Mouse (Mus musculus): Measurements from ENCODE around the gene Kctd8. TPM values are rescaled to one million over a fixed set of nuclear protein-coding genes. Genes with fewer than 3 reads are reported as not detected.

Kctd8 gene
- polyA plus RNA-seq, 1 experiment from 2014 or later = 3.5 TPM

- Histone ChIP-seq H3K4me2 (ENCODE audit: low read depth, low read length) (no peak overlapping the region), H3K9me3 (ENCODE audit: control insufficient read depth, low read length) (no peaks in the 10 kb centered on the region), H3K36me3 (ENCODE audit: control insufficient read depth, insufficient read depth, low read length) (no peaks in the 10 kb centered on the region), H3K4me3 (ENCODE audit: low read depth, low read length) (no peak overlapping the region), H3K4me1 (ENCODE audit: control insufficient read depth, insufficient read depth, low read length) (no peaks in the 10 kb centered on the region), H3K9ac (ENCODE audit: low read depth, low read length) (no peak overlapping the region), H3K27ac (replicated peaks; ENCODE audit: low read depth, low read length) (no peak overlapping the region), H3K27me3 (replicated peaks; ENCODE audit: control insufficient read depth, insufficient read depth, low read length) (no peaks in the 10 kb centered on the region)
- 86% methylated on average over 2 of the region's 2 CpGs for WGBS
- no peak for DNase-seq (ENCODE audit: low spot score)
- no peak for ATAC-seq (ENCODE audit: low read depth)
Measured at GRCm38 (mm10) chr5:69227147-69227546, 114.3 kb downstream of the Kctd8 start.

DNA sequence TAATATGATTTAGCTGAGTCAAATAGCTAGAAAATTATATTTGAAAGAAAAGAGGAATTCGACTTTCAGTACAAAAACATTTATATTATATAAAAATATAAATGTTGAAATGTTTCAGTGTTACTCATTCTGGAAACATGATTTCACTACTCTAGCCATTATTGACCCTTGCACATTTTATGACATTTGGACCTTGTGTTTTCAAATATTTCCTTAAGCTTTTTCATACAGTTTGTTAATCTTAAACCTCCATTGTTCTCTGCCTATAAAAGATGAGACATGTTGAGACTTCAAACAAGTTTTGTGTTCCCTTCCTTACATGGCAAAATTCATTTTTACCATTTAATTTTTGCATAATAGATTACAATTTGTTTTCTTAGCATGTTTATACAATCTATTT lies 118.9 kb downstream of the Kctd8 start:
- H3K4me3 ChIP-seq (ENCODE audit: low read depth, low read length) = no peak overlapping the region
- H3K36me3 ChIP-seq (ENCODE audit: control insufficient read depth, insufficient read depth, low read length) = no peaks in the 10 kb centered on the region
- no peak overlapping the region for H3K9ac ChIP-seq (ENCODE audit: low read depth, low read length)
- no peaks in the 10 kb centered on the region for H3K4me1 ChIP-seq (ENCODE audit: control insufficient read depth, insufficient read depth, low read length)
- no peak for ATAC-seq (ENCODE audit: low read depth)
- DNase-seq (ENCODE audit: low spot score) = no peak
- no peak overlapping the region for H3K27ac ChIP-seq (replicated peaks; ENCODE audit: low read depth, low read length)
- H3K27me3 ChIP-seq (replicated peaks; ENCODE audit: control insufficient read depth, insufficient read depth, low read length) = no peaks in the 10 kb centered on the region
- no peak overlapping the region for H3K4me2 ChIP-seq (ENCODE audit: low read depth, low read length)
- WGBS = 84% methylated on average over 1 of the region's 1 CpGs
- no peaks in the 10 kb centered on the region for H3K9me3 ChIP-seq (ENCODE audit: control insufficient read depth, low read length)

GRCm38 (mm10) chr5:69215216-69215615 lies 126.3 kb downstream of the Kctd8 start:
- Histone ChIP-seq H3K9ac (ENCODE audit: low read depth, low read length) (no peak overlapping the region), H3K4me1 (ENCODE audit: control insufficient read depth, insufficient read depth, low read length) (no peaks in the 10 kb centered on the region), H3K36me3 (ENCODE audit: control insufficient read depth, insufficient read depth, low read length) (no peaks in the 10 kb centered on the region), H3K4me3 (ENCODE audit: low read depth, low read length) (no peak overlapping the region), H3K4me2 (ENCODE audit: low read depth, low read length) (no peak overlapping the region), H3K27me3 (replicated peaks; ENCODE audit: control insufficient read depth, insufficient read depth, low read length) (no peaks in the 10 kb centered on the region), H3K27ac (replicated peaks; ENCODE audit: low read depth, low read length) (no peak overlapping the region), H3K9me3 (ENCODE audit: control insufficient read depth, low read length) (no peaks in the 10 kb centered on the region)
- WGBS = 55% methylated on average over 3 of the region's 3 CpGs
- DNase-seq (ENCODE audit: low spot score) (peak; percentile 4), ATAC-seq (ENCODE audit: low read depth) (no peak)

GRCm38 (mm10) chr5:69209401-69209800 lies 132.1 kb downstream of the Kctd8 start:
- Histone ChIP-seq H3K27me3 (replicated peaks; ENCODE audit: control insufficient read depth, insufficient read depth, low read length) (no peaks in the 10 kb centered on the region), H3K27ac (replicated peaks; ENCODE audit: low read depth, low read length) (no peak overlapping the region), H3K36me3 (ENCODE audit: control insufficient read depth, insufficient read depth, low read length) (no peaks in the 10 kb centered on the region), H3K4me1 (ENCODE audit: control insufficient read depth, insufficient read depth, low read length) (no peaks in the 10 kb centered on the region), H3K4me2 (ENCODE audit: low read depth, low read length) (no peak overlapping the region), H3K9ac (ENCODE audit: low read depth, low read length) (no peak overlapping the region), H3K4me3 (ENCODE audit: low read depth, low read length) (no peak overlapping the region), H3K9me3 (ENCODE audit: control insufficient read depth, low read length) (no peaks in the 10 kb centered on the region)
- DNase-seq (ENCODE audit: low spot score) (no peak), ATAC-seq (ENCODE audit: low read depth) (no peak)

GRCm38 (mm10) chr5:69207713-69208112 lies 133.8 kb downstream of the Kctd8 start:
- ATAC-seq (ENCODE audit: low read depth) = no peak
- Histone ChIP-seq H3K4me3 (ENCODE audit: low read depth, low read length) (no peak overlapping the region), H3K4me2 (ENCODE audit: low read depth, low read length) (no peak overlapping the region), H3K4me1 (ENCODE audit: control insufficient read depth, insufficient read depth, low read length) (no peaks in the 10 kb centered on the region), H3K27me3 (replicated peaks; ENCODE audit: control insufficient read depth, insufficient read depth, low read length) (no peaks in the 10 kb centered on the region), H3K27ac (replicated peaks; ENCODE audit: low read depth, low read length) (no peak overlapping the region), H3K9ac (ENCODE audit: low read depth, low read length) (no peak overlapping the region), H3K9me3 (ENCODE audit: control insufficient read depth, low read length) (no peaks in the 10 kb centered on the region), H3K36me3 (ENCODE audit: control insufficient read depth, insufficient read depth, low read length) (no peaks in the 10 kb centered on the region)
- DNase-seq (ENCODE audit: low spot score) = no peak
- WGBS = 72% methylated on average over 2 of the region's 2 CpGs

GRCm38 (mm10) chr5:69159897-69160509 lies 181.5 kb downstream of the Kctd8 start:
- Histone ChIP-seq H3K9me3 (ENCODE audit: control insufficient read depth, low read length) (no peaks in the 10 kb centered on the region), H3K27me3 (replicated peaks; ENCODE audit: control insufficient read depth, insufficient read depth, low read length) (no peaks in the 10 kb centered on the region), H3K27ac (replicated peaks; ENCODE audit: low read depth, low read length) (no peak overlapping the region), H3K4me2 (ENCODE audit: low read depth, low read length) (no peak overlapping the region), H3K9ac (ENCODE audit: low read depth, low read length) (no peak overlapping the region), H3K36me3 (ENCODE audit: control insufficient read depth, insufficient read depth, low read length) (no peaks in the 10 kb centered on the region), H3K4me1 (ENCODE audit: control insufficient read depth, insufficient read depth, low read length) (no peaks in the 10 kb centered on the region), H3K4me3 (ENCODE audit: low read depth, low read length) (no peak overlapping the region)
- DNase-seq (ENCODE audit: low spot score) = no peak
- 84% methylated on average over 4 of the region's 4 CpGs for WGBS
- no peak for ATAC-seq (ENCODE audit: low read depth)

GRCm38 (mm10) chr5:69156489-69156888 lies 185.0 kb downstream of the Kctd8 start:
- no peak overlapping the region for H3K9ac ChIP-seq (ENCODE audit: low read depth, low read length)
- H3K4me1 ChIP-seq (ENCODE audit: control insufficient read depth, insufficient read depth, low read length) = no peaks in the 10 kb centered on the region
- H3K4me2 ChIP-seq (ENCODE audit: low read depth, low read length) = no peak overlapping the region
- ATAC-seq (ENCODE audit: low read depth) (no peak), DNase-seq (ENCODE audit: low spot score) (no peak)
- H3K27ac ChIP-seq (replicated peaks; ENCODE audit: low read depth, low read length) = no peak overlapping the region
- H3K4me3 ChIP-seq (ENCODE audit: low read depth, low read length) = no peak overlapping the region
- H3K27me3 ChIP-seq (replicated peaks; ENCODE audit: control insufficient read depth, insufficient read depth, low read length) = no peaks in the 10 kb centered on the region
- WGBS = 78% methylated on average over 3 of the region's 3 CpGs
- no peaks in the 10 kb centered on the region for H3K36me3 ChIP-seq (ENCODE audit: control insufficient read depth, insufficient read depth, low read length)
- no peaks in the 10 kb centered on the region for H3K9me3 ChIP-seq (ENCODE audit: control insufficient read depth, low read length)

DNA sequence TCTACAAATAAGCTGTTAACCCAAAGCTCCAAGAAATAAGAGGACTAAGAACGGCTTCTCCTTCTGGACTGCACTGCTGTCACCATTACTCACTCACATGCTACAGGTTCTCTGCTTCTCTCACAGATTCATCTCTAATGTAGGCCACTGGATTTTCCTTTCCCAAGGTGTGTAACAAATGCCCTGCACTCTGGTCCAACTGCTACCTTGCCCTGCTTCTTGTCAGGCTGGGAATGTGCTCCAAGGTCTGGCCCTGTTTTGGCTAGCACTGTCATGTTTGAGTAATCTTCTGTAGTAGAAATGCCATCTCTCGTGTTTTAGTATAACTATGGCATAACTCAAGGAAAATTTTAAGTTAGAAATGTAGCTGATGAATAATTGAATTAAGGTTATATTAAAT lies 195.7 kb downstream of the Kctd8 start:
- Histone ChIP-seq H3K27ac (replicated peaks; ENCODE audit: low read depth, low read length) (no peak overlapping the region), H3K4me3 (ENCODE audit: low read depth, low read length) (no peak overlapping the region), H3K9ac (ENCODE audit: low read depth, low read length) (no peak overlapping the region), H3K4me1 (ENCODE audit: control insufficient read depth, insufficient read depth, low read length) (no peaks in the 10 kb centered on the region), H3K9me3 (ENCODE audit: control insufficient read depth, low read length) (no peaks in the 10 kb centered on the region), H3K4me2 (ENCODE audit: low read depth, low read length) (no peak overlapping the region), H3K36me3 (ENCODE audit: control insufficient read depth, insufficient read depth, low read length) (no peaks in the 10 kb centered on the region), H3K27me3 (replicated peaks; ENCODE audit: control insufficient read depth, insufficient read depth, low read length) (no peaks in the 10 kb centered on the region)
- DNase-seq (ENCODE audit: low spot score) (no peak), ATAC-seq (ENCODE audit: low read depth) (no peak)
- 83% methylated on average over 2 of the region's 2 CpGs for WGBS

- H3K27me3 ChIP-seq (replicated peaks; ENCODE audit: control insufficient read depth, insufficient read depth, low read length) = no peaks in the 10 kb centered on the region
- no peaks in the 10 kb centered on the region for H3K36me3 ChIP-seq (ENCODE audit: control insufficient read depth, insufficient read depth, low read length)
- H3K4me3 ChIP-seq (ENCODE audit: low read depth, low read length) = no peak overlapping the region
- no peak for ATAC-seq (ENCODE audit: low read depth)
- H3K4me1 ChIP-seq (ENCODE audit: control insufficient read depth, insufficient read depth, low read length) = no peaks in the 10 kb centered on the region
- H3K27ac ChIP-seq (replicated peaks; ENCODE audit: low read depth, low read length) = no peak overlapping the region
- H3K9ac ChIP-seq (ENCODE audit: low read depth, low read length) = no peak overlapping the region
- H3K4me2 ChIP-seq (ENCODE audit: low read depth, low read length) = no peak overlapping the region
- 85% methylated on average over 4 of the region's 4 CpGs for whole genome bisulfite sequencing
- H3K9me3 ChIP-seq (ENCODE audit: control insufficient read depth, low read length) = no peaks in the 10 kb centered on the region
- DNase-seq (ENCODE audit: low spot score) = no peak
Measured at GRCm38 (mm10) chr5:69141082-69141481, 200.4 kb downstream of the Kctd8 start.

Data from embryonic facial prominence, embryonic 14.5 days (tissue).